Mouse (Mus musculus): ENCODE measurements around the gene Sufu. TPM values are rescaled to one million over a fixed set of nuclear protein-coding genes. Genes with fewer than 3 reads are reported as not detected.

Gene Sufu
- total and polyA plus RNA-seq, 3 experiments = 11.4 to 42.5 TPM; not detected in 1

DNA sequence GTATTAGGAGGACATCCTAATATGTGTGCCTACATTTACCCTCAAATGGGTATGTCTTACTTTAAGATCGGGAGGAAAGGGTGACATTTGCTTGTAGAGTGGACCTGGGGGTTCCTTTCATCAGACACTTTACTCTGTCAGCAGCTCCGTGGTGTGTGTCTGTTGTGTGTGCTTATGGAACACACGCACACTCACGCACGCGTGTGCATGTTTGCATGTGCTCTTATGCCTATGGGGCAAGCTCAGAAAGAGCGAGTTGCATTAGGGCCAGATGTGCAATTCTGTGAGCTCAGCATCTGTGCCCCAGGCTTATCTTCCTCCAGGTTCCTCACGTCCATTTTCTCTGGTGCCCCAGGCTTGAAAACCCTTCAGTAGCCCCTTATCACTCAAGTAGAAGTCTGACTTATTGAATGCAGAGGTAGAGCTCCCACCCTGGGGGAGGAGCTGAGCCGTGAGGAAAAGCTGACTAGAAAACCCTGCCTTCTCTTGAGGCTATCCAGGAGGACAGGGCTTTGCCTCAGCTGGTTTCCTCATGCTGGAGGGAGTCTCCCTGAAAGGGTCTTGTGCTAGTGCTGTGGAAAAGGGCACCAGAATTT is 108.2 kb downstream of the Sufu start:
- peak overlapping the region; percentile 97 for H3K9ac ChIP-seq (ENCODE audit: control insufficient read depth, low read depth, low read length, poor library complexity, severe bottlenecking)
- DNase-seq (ENCODE audit: low read depth, low spot score) = peak; percentile 69

DNA sequence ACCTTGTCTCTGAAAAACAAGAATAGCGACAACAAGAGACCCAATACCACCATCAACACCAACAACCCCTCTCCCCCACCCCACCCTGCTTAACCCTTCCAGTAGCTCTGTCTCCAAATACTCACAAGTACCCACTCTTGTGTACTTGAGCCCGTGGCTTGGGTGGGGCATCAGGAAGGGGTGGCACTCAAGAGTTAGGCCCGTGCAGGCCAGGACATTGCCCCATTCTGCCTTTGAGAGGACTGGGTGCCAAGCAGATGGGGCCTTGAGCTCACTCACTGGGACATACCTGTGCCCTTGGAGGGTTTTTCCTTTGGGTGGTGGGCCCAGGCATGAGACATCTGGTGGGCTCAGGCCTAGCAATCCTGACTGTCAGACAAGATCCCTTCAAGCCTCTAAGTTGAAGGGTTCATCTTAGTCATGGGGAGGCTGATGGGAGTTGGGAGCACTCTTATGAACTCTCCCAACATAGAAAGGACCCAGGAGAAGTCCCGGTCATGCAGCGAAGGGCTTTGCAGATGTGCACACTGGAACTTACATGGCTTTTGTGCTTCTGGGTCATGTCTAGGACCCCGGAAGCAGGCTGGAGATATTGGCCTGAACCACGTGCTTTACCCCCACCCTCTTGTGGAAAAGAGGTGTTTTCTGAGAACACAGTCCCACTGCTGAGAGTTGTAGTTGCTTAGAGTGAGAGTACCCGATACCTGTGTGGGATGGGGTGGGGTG is 109.1 kb downstream of the Sufu start:
- H3K36me3 ChIP-seq (ENCODE audit: control insufficient read depth in 1 of 2, insufficient read depth in 2 of 2, low read length in 2 of 2) = peaks cover 9 to 40% of the 10 kb centered on the region in 2 experiments
- TF ChIP-seq ZNF384 (IDR thresholded peaks at IDR 0.05; ENCODE audit: low read depth, low read length) (no peak), POLR2AphosphoS2 (IDR thresholded peaks at IDR 0.05; ENCODE audit: low read length) (0 out of 2 replicates have a peak, but pooled peaks have one; percentile 6), ELF1 (IDR thresholded peaks at IDR 0.05; ENCODE audit: low read depth, low read length) (no peak), ETS1 (IDR thresholded peaks at IDR 0.05; ENCODE audit: low read depth, low read length) (no peak), CHD1 (IDR thresholded peaks at IDR 0.05; ENCODE audit: low read depth, low read length) (no peak), HCFC1 (IDR thresholded peaks at IDR 0.05; ENCODE audit: low read depth, low read length) (no peak)
- H3K4me3 ChIP-seq (ENCODE audit: control insufficient read depth in 1 of 2, insufficient read depth in 1 of 2, low read depth in 2 of 2, low read length in 2 of 2) = no peak overlapping the region; a peak in 1 of 4 replicates
- H3K9me3 ChIP-seq (replicated peaks; ENCODE audit: insufficient read depth, low read length) = no peaks in the 10 kb centered on the region
- no peaks in the 10 kb centered on the region for H3K27me3 ChIP-seq (ENCODE audit: control insufficient read depth in 1 of 2, insufficient read depth in 2 of 2, low read length in 2 of 2)
- DNase-seq (ENCODE audit: low read depth, low spot score) = no peak
- H3K79me2 ChIP-seq (ENCODE audit: control insufficient read depth, insufficient read depth, low read length, poor library complexity) = peaks cover 96% of the 10 kb centered on the region
- peak overlapping the region; percentile 4; the same call in 1 of the 2 replicates for H3K9ac ChIP-seq (ENCODE audit: control insufficient read depth, low read depth, low read length, poor library complexity, severe bottlenecking)
- H3K4me1 ChIP-seq (ENCODE audit: control insufficient read depth in 1 of 2, insufficient read depth in 2 of 2, low read length in 2 of 2) = peaks cover 22 to 54% of the 10 kb centered on the region in 2 experiments
- no peak overlapping the region for H3K27ac ChIP-seq (ENCODE audit: control insufficient read depth, low read depth, low read length)

More for the DNA sequence above, 108.2 kb downstream of the Sufu start:
- no peak for TF ChIP-seq MAZ (IDR thresholded peaks at IDR 0.05; ENCODE audit: low read depth, low read length)
- TF ChIP-seq GATA1 (IDR thresholded peaks at IDR 0.05; ENCODE audit: low read depth, low read length) = peak; percentile 61; the same call in 1 of the 2 replicates
- no peak for TF ChIP-seq CHD1 (IDR thresholded peaks at IDR 0.05; ENCODE audit: low read depth, low read length)
- peak; percentile 20; the same call in 1 of the 2 replicates for TF ChIP-seq TAL1 (IDR thresholded peaks at IDR 0.05; ENCODE audit: low read length)
- TF ChIP-seq SIN3A (IDR thresholded peaks at IDR 0.05; ENCODE audit: low read length) = peak; percentile 17; the same call in 1 of the 2 replicates
- no peak for TF ChIP-seq USF1 (IDR thresholded peaks at IDR 0.05; ENCODE audit: low read depth, low read length)
- peak overlapping the region; percentile 90 for H3K27ac ChIP-seq (ENCODE audit: control insufficient read depth, low read depth, low read length)
- H3K27me3 ChIP-seq (ENCODE audit: control insufficient read depth in 1 of 2, insufficient read depth in 2 of 2, low read length in 2 of 2) = no peaks in the 10 kb centered on the region
- peak overlapping the region; percentile 76 to 82 for H3K4me3 ChIP-seq (ENCODE audit: control insufficient read depth in 1 of 2, insufficient read depth in 1 of 2, low read depth in 2 of 2, low read length in 2 of 2)
- no peaks in the 10 kb centered on the region for H3K9me3 ChIP-seq (replicated peaks; ENCODE audit: insufficient read depth, low read length)
- peaks cover 5 to 32% of the 10 kb centered on the region in 2 experiments for H3K36me3 ChIP-seq (ENCODE audit: control insufficient read depth in 1 of 2, insufficient read depth in 2 of 2, low read length in 2 of 2)
- H3K4me1 ChIP-seq (ENCODE audit: control insufficient read depth in 1 of 2, insufficient read depth in 2 of 2, low read length in 2 of 2) = peaks cover 15 to 46% of the 10 kb centered on the region in 2 experiments
- H3K79me2 ChIP-seq (ENCODE audit: control insufficient read depth, insufficient read depth, low read length, poor library complexity) = peaks cover 91% of the 10 kb centered on the region

DNA sequence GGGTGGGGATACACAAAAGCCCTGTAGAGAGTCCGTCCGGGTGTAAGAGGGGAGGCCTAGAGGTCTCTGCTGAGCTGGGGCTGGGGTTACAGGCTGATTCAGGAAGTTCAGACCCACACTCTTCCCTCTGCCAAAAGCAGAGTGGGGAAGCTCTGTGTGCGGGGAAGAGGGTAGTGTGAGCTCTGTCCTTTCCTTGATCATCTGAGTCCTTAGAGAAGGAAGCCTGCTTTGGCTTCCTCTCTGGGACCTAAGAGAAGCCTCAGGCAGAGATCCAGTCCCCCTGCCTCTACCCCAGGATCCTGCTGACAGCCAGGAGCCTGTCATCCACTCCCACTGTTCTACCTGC is 109.6 kb downstream of the Sufu start:
- no peaks in the 10 kb centered on the region for H3K9me3 ChIP-seq (replicated peaks; ENCODE audit: insufficient read depth, low read length)
- H3K27me3 ChIP-seq (ENCODE audit: control insufficient read depth in 1 of 2, insufficient read depth in 2 of 2, low read length in 2 of 2) = no peaks in the 10 kb centered on the region
- H3K36me3 ChIP-seq (ENCODE audit: control insufficient read depth in 1 of 2, insufficient read depth in 2 of 2, low read length in 2 of 2) = peaks cover 9 to 43% of the 10 kb centered on the region in 2 experiments
- no peak overlapping the region for H3K4me3 ChIP-seq (ENCODE audit: control insufficient read depth in 1 of 2, insufficient read depth in 1 of 2, low read depth in 2 of 2, low read length in 2 of 2)
- H3K4me1 ChIP-seq (ENCODE audit: control insufficient read depth in 1 of 2, insufficient read depth in 2 of 2, low read length in 2 of 2) = peaks cover 22 to 54% of the 10 kb centered on the region in 2 experiments
- H3K27ac ChIP-seq (ENCODE audit: control insufficient read depth, low read depth, low read length) = no peak overlapping the region
- H3K9ac ChIP-seq (ENCODE audit: control insufficient read depth, low read depth, low read length, poor library complexity, severe bottlenecking) = no peak overlapping the region
- H3K79me2 ChIP-seq (ENCODE audit: control insufficient read depth, insufficient read depth, low read length, poor library complexity) = peaks cover 98% of the 10 kb centered on the region
- DNase-seq (ENCODE audit: low read depth, low spot score) = no peak
- TF ChIP-seq ZMIZ1 (IDR thresholded peaks at IDR 0.05; ENCODE audit: low read depth, low read length) = no peak
- TF ChIP-seq GABPA (IDR thresholded peaks at IDR 0.05; ENCODE audit: low read depth, low read length) = no peak
- no peak for TF ChIP-seq GATA1 (IDR thresholded peaks at IDR 0.05; ENCODE audit: low read depth, low read length)
- TF ChIP-seq USF2 (IDR thresholded peaks at IDR 0.05; ENCODE audit: borderline replicate concordance in 1 of 2, insufficient read depth in 1 of 2, low read depth in 1 of 2, low read length in 2 of 2) = no peak
- no peak for TF ChIP-seq MYB (IDR thresholded peaks at IDR 0.05; ENCODE audit: low read depth, low read length)
- TF ChIP-seq MXI1 (IDR thresholded peaks at IDR 0.05; ENCODE audit: low read depth, low read length) = no peak
- no peak for TF ChIP-seq USF1 (IDR thresholded peaks at IDR 0.05; ENCODE audit: low read depth, low read length)
- TF ChIP-seq POLR2AphosphoS2 (IDR thresholded peaks at IDR 0.05; ENCODE audit: low read length) = no peak
- TF ChIP-seq RAD21 (IDR thresholded peaks at IDR 0.05; ENCODE audit: low read depth, low read length) = no peak
- TF ChIP-seq TCF12 (IDR thresholded peaks at IDR 0.05; ENCODE audit: low read depth, low read length) = no peak
- no peak for TF ChIP-seq ZC3H11A (IDR thresholded peaks at IDR 0.05; ENCODE audit: low read depth, low read length)
- TF ChIP-seq NRF1 (IDR thresholded peaks at IDR 0.05; ENCODE audit: insufficient read depth, low read depth, low read length, poor library complexity, severe bottlenecking) = no peak
- no peak for TF ChIP-seq ZKSCAN1 (IDR thresholded peaks at IDR 0.05; ENCODE audit: low read depth, low read length)
- TF ChIP-seq POLR2A (IDR thresholded peaks at IDR 0.05; ENCODE audit: control insufficient read depth in 1 of 2, insufficient read depth in 1 of 2, low read depth in 1 of 2, low read length in 2 of 2, poor library complexity in 1 of 2) = no peak
- no peak for TF ChIP-seq TBP (IDR thresholded peaks at IDR 0.05; ENCODE audit: low read depth, low read length)
- no peak for TF ChIP-seq RCOR1 (IDR thresholded peaks at IDR 0.05; ENCODE audit: low read depth, low read length)
